ENCODE assay signal across 8 mouse cellular contexts in genomic region chr2:37380189-37380588, GRCm38 (mm10). TPM values are rescaled to one million over a fixed set of nuclear protein-coding genes. Genes with fewer than 3 reads are reported as not detected.
DNase-seq lines count a peak whose midpoint lies in the region; ATAC-seq and TF ChIP-seq lines count a peak whose summit lies in the region.

No protein-coding gene starts in this region.

- H3K9me3 ChIP-seq in midbrain, embryonic 10.5 days (replicated peaks): no peaks in the 10 kb centered on the region
- no peaks in the 10 kb centered on the region for H3K9me3 ChIP-seq in midbrain, embryonic 15.5 days
- no peaks in the 10 kb centered on the region for H3K9me3 ChIP-seq in hindbrain, postnatal 0 days (ENCODE audit: low read length)

- H3K36me3 ChIP-seq in midbrain, embryonic 10.5 days: peaks cover 96% of the 10 kb centered on the region
- H3K36me3 ChIP-seq in midbrain, embryonic 15.5 days (replicated peaks): peaks cover 34% of the 10 kb centered on the region
- H3K36me3 ChIP-seq in hindbrain, postnatal 0 days (ENCODE audit: insufficient read depth, low read length): peaks cover 34% of the 10 kb centered on the region

- H3K4me2 ChIP-seq in midbrain, embryonic 15.5 days: no peak overlapping the region
- H3K4me2 ChIP-seq in hindbrain, postnatal 0 days (ENCODE audit: low read depth, low read length): no peak overlapping the region

- no peaks in the 10 kb centered on the region for H3K27me3 ChIP-seq in midbrain, embryonic 10.5 days (ENCODE audit: low read depth, poor library complexity, severe bottlenecking)
- H3K27me3 ChIP-seq in midbrain, embryonic 15.5 days (replicated peaks): no peaks in the 10 kb centered on the region
- H3K27me3 ChIP-seq in hindbrain, postnatal 0 days (ENCODE audit: insufficient read depth, low read length): no peaks in the 10 kb centered on the region

- H3K27ac ChIP-seq in midbrain, embryonic 10.5 days (replicated peaks): no peak overlapping the region
- H3K27ac ChIP-seq in midbrain, embryonic 15.5 days: no peak overlapping the region
- H3K27ac ChIP-seq in hindbrain, postnatal 0 days: no peak overlapping the region

- no peak overlapping the region for H3K9ac ChIP-seq in midbrain, embryonic 15.5 days
- no peak overlapping the region for H3K9ac ChIP-seq in hindbrain, postnatal 0 days (replicated peaks; ENCODE audit: low read length)

- WGBS in midbrain, embryonic 10.5 days: 78% methylated on average over 2 of the region's 2 CpGs
- 82% methylated on average over 2 of the region's 2 CpGs for WGBS in midbrain, embryonic 15.5 days
- WGBS in hindbrain, postnatal 0 days: 61% methylated on average over 2 of the region's 2 CpGs

- H3K4me3 ChIP-seq in midbrain, embryonic 10.5 days: no peak overlapping the region
- H3K4me3 ChIP-seq in midbrain, embryonic 15.5 days: no peak overlapping the region
- H3K4me3 ChIP-seq in hindbrain, postnatal 0 days (ENCODE audit: low read length): no peak overlapping the region

- intact Hi-C loops in left cerebral cortex, postnatal 36 days (cut with DNase I): no loop called here

- ATAC-seq in midbrain, embryonic 15.5 days (replicated peaks): no peak
- 0 out of 2 replicates have a peak, but pooled peaks have one; percentile 56 for ATAC-seq in hindbrain, postnatal 0 days

- peak; percentile 38 for DNase-seq in midbrain, embryonic 10.5 days (ENCODE audit: low spot score)
- DNase-seq in adrenal gland, adult 18-20 months (ENCODE audit: low spot score in 2 of 2): peak; percentile 37 to 38
- DNase-seq in embryo, embryonic 11.5 days (ENCODE audit: low read depth, low spot score): peak; percentile 40
- DNase-seq in hindbrain, postnatal 0 days (ENCODE audit: low spot score): peak; percentile 76
- DNase-seq in left cerebral cortex, postnatal 36 days (ENCODE audit: low spot score in 2 of 2): peak; percentile 17 to 29
- DNase-seq in naive thymus-derived CD4-positive, alpha-beta T cell, adult 2 months (ENCODE audit: low read depth): peak; percentile 78
- peak; percentile 58 for DNase-seq in testis, postnatal 10 days (ENCODE audit: low spot score)

- peak; percentile 79 for TF ChIP-seq CTCF in hindbrain, postnatal 0 days (IDR thresholded peaks at IDR 0.05; ENCODE audit: low read depth)

- H3K4me1 ChIP-seq in midbrain, embryonic 10.5 days: no peaks in the 10 kb centered on the region
- H3K4me1 ChIP-seq in midbrain, embryonic 15.5 days: no peaks in the 10 kb centered on the region
- no peaks in the 10 kb centered on the region for H3K4me1 ChIP-seq in hindbrain, postnatal 0 days (ENCODE audit: insufficient read depth, low read length)

RNA-seq across cellular contexts. Expression of gene Pdcl, which starts 21.1 kb away (rescaled TPM):
- 54.6 and 61.5 TPM in 2 replicates for polyA plus RNA-seq in midbrain, embryonic 10.5 days (2016; fragmentation: Nextera tagmentation; extraction: Ambion mirVana)
- 53.0 and 53.6 TPM in 2 replicates for polyA plus RNA-seq in midbrain, embryonic 15.5 days (2015; fragmentation: Nextera tagmentation; extraction: Ambion mirVana)
- total RNA-seq in adrenal gland, adult 18-20 months (2021): 10 to 100 TPM; 28.4 to 36.1 TPM
- total RNA-seq in hindbrain, postnatal 0 days (2014; rRNA removed): 33.5 and 35.9 TPM in 2 replicates
- 39.9 and 41.1 TPM in 2 replicates for polyA plus RNA-seq in hindbrain, postnatal 0 days (2015; fragmentation: Nextera tagmentation; extraction: Ambion mirVana)
- 10 to 100 TPM; 26.9 to 27.5 TPM for total RNA-seq in left cerebral cortex, postnatal 36 days (2021)

RNA-seq across cellular contexts. Expression of gene Rc3h2, which starts 42.5 kb away (rescaled TPM):
- polyA plus RNA-seq in midbrain, embryonic 10.5 days (2016; fragmentation: Nextera tagmentation; extraction: Ambion mirVana): 16.1 and 19.7 TPM in 2 replicates
- polyA plus RNA-seq in midbrain, embryonic 15.5 days (2015; fragmentation: Nextera tagmentation; extraction: Ambion mirVana): 20.6 and 21.7 TPM in 2 replicates
- 10 to 100 TPM; 37.7 to 38.1 TPM for total RNA-seq in adrenal gland, adult 18-20 months (2021)
- 43.0 and 47.9 TPM in 2 replicates for total RNA-seq in hindbrain, postnatal 0 days (2014; rRNA removed)
- 10.7 and 11.3 TPM in 2 replicates for polyA plus RNA-seq in hindbrain, postnatal 0 days (2015; fragmentation: Nextera tagmentation; extraction: Ambion mirVana)
- total RNA-seq in left cerebral cortex, postnatal 36 days (2021): 10 to 100 TPM; 82.2 to 92.0 TPM

RNA-seq across cellular contexts. Expression of gene Olfr368, which starts 53.9 kb away (rescaled TPM):
- polyA plus RNA-seq in midbrain, embryonic 10.5 days (2016; fragmentation: Nextera tagmentation; extraction: Ambion mirVana): not detected in 2 replicates
- polyA plus RNA-seq in midbrain, embryonic 15.5 days (2015; fragmentation: Nextera tagmentation; extraction: Ambion mirVana): not detected in 2 replicates
- total RNA-seq in adrenal gland, adult 18-20 months (2021): not detected
- not detected in 2 replicates for total RNA-seq in hindbrain, postnatal 0 days (2014; rRNA removed)
- not detected in 2 replicates for polyA plus RNA-seq in hindbrain, postnatal 0 days (2015; fragmentation: Nextera tagmentation; extraction: Ambion mirVana)
- total RNA-seq in left cerebral cortex, postnatal 36 days (2021): not detected

Comparison
In these comparisons a context has a peak if more than half of its experiments do, and no peak if none do; other contexts are left out.
1. DNase-seq: peak in every context shown above with its lines; median percentile 78 in naive thymus-derived CD4-positive, alpha-beta T cell, adult 2 months; 76 in hindbrain, postnatal 0 days; 58 in testis, postnatal 10 days; 40 in embryo, embryonic 11.5 days; 38 in midbrain, embryonic 10.5 days; 38 in adrenal gland, adult 18-20 months; 23 in left cerebral cortex, postnatal 36 days.